Mouse (Mus musculus): Measurements from ENCODE around the gene Rad9a. TPM values are rescaled to one million over a fixed set of nuclear protein-coding genes. Genes with fewer than 3 reads are reported as not detected.

The Rad9a gene
- polyA plus RNA-seq, 1 experiment, result 22.1 TPM

GRCm38 (mm10) chr19:4184976-4185975 is 16.2 kb downstream of the Rad9a start:
- Histone ChIP-seq H3K4me3 (replicated peaks) (peak overlapping the region; percentile 89), H3K36me3 (replicated peaks; ENCODE audit: low read length) (peaks cover 47% of the 10 kb centered on the region), H3K4me1 (peaks cover 89% of the 10 kb centered on the region), H3K9me3 (no peaks in the 10 kb centered on the region), H3K27me3 (replicated peaks) (peaks cover 2% of the 10 kb centered on the region)
- TF ChIP-seq FLI1 (IDR thresholded peaks at IDR 0.05; ENCODE audit: low read length) (no peak), GATA1 (IDR thresholded peaks at IDR 0.05; ENCODE audit: borderline replicate concordance, low read length) (no peak)

DNA sequence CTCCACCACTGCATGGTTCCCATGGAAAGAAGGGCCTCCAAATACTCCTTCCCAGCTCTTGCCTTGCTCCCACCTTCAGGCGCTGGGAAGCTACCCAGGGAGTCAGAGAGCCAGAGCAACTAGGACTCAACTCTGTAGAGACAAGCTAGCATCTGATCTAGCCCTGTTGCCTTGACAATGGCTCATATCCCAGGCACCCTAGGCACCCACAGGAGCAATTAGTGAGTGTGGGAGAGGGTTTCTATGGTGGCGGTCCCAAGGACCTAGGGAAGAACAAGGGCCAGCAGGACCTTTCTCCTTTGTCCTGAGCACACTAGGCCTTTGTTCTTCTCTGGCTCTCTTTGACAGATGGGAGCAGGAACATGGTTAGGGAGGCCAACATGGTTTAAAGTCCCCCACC is 17.8 kb downstream of the Rad9a start:
- Histone ChIP-seq H3K4me3 (replicated peaks) (no peak overlapping the region), H3K36me3 (replicated peaks; ENCODE audit: low read length) (peaks cover 37% of the 10 kb centered on the region), H3K4me1 (peaks cover 77% of the 10 kb centered on the region), H3K9me3 (no peaks in the 10 kb centered on the region), H3K27me3 (replicated peaks) (peaks cover 2% of the 10 kb centered on the region)
- TF ChIP-seq FLI1 (IDR thresholded peaks at IDR 0.05; ENCODE audit: low read length), result no peak
- TF ChIP-seq GATA1 (IDR thresholded peaks at IDR 0.05; ENCODE audit: borderline replicate concordance, low read length), result no peak

DNA sequence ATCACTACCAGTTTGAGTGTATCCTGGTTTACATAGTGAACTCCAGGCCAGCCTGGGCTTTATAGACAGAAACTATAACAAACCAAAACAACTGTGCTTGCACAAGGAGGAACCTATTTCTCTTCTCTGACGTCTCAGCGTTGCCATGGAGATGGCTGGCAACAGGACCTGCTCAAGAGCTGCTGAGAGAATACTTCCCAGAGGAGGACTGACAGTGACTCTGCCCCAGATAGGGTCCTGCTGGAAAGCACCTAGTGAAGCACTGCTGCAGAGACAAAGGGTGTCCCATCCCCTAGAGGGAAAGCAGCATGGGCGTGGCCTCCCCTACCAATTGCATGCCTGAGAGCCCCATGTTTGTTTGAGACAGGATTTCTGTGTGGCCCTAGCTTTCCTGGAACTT is 19.6 kb downstream of the Rad9a start:
- Histone ChIP-seq H3K4me3 (replicated peaks) (no peak overlapping the region), H3K4me1 (peaks cover 65% of the 10 kb centered on the region), H3K9me3 (no peaks in the 10 kb centered on the region), H3K36me3 (replicated peaks; ENCODE audit: low read length) (peaks cover 22% of the 10 kb centered on the region), H3K27me3 (replicated peaks) (peaks cover 3% of the 10 kb centered on the region)
- no peak for TF ChIP-seq FLI1 (IDR thresholded peaks at IDR 0.05; ENCODE audit: low read length)
- TF ChIP-seq GATA1 (IDR thresholded peaks at IDR 0.05; ENCODE audit: borderline replicate concordance, low read length), result no peak

GRCm38 (mm10) chr19:4180411-4180810 is 21.1 kb downstream of the Rad9a start:
- Histone ChIP-seq H3K9me3 (no peaks in the 10 kb centered on the region), H3K4me1 (peaks cover 58% of the 10 kb centered on the region), H3K4me3 (replicated peaks) (no peak overlapping the region), H3K36me3 (replicated peaks; ENCODE audit: low read length) (peaks cover 20% of the 10 kb centered on the region), H3K27me3 (replicated peaks) (peaks cover 11% of the 10 kb centered on the region)
- TF ChIP-seq FLI1 (IDR thresholded peaks at IDR 0.05; ENCODE audit: low read length) (no peak), GATA1 (IDR thresholded peaks at IDR 0.05; ENCODE audit: borderline replicate concordance, low read length) (no peak)

- no peaks in the 10 kb centered on the region for H3K9me3 ChIP-seq
- H3K4me3 ChIP-seq (replicated peaks), result no peak within 1 kb of the TSS
- TF ChIP-seq GATA1 (IDR thresholded peaks at IDR 0.05; ENCODE audit: borderline replicate concordance, low read length) (no peak), FLI1 (IDR thresholded peaks at IDR 0.05; ENCODE audit: low read length) (no peak)
- peaks cover 12% of the 10 kb centered on the region for H3K27me3 ChIP-seq (replicated peaks)
- peaks cover 58% of the 10 kb centered on the region for H3K4me1 ChIP-seq
- no peaks in the 10 kb centered on the region for H3K36me3 ChIP-seq (replicated peaks; ENCODE audit: low read length)
These were observed 26.0 kb downstream of the Rad9a start, which contains the start of gene Carns1 for GRCm38 (mm10) chr19:4175368-4175947. Carns1 (minus strand) TSS chr19:4175479.

- Histone ChIP-seq H3K27me3 (replicated peaks) (peaks cover 11% of the 10 kb centered on the region), H3K9me3 (no peaks in the 10 kb centered on the region), H3K36me3 (replicated peaks; ENCODE audit: low read length) (no peaks in the 10 kb centered on the region), H3K4me1 (peaks cover 67% of the 10 kb centered on the region), H3K4me3 (replicated peaks) (no peak overlapping the region)
- TF ChIP-seq GATA1 (IDR thresholded peaks at IDR 0.05; ENCODE audit: borderline replicate concordance, low read length) (no peak), FLI1 (IDR thresholded peaks at IDR 0.05; ENCODE audit: low read length) (no peak)
These were observed 28.5 kb downstream of the Rad9a start for GRCm38 (mm10) chr19:4172925-4173324.

DNA sequence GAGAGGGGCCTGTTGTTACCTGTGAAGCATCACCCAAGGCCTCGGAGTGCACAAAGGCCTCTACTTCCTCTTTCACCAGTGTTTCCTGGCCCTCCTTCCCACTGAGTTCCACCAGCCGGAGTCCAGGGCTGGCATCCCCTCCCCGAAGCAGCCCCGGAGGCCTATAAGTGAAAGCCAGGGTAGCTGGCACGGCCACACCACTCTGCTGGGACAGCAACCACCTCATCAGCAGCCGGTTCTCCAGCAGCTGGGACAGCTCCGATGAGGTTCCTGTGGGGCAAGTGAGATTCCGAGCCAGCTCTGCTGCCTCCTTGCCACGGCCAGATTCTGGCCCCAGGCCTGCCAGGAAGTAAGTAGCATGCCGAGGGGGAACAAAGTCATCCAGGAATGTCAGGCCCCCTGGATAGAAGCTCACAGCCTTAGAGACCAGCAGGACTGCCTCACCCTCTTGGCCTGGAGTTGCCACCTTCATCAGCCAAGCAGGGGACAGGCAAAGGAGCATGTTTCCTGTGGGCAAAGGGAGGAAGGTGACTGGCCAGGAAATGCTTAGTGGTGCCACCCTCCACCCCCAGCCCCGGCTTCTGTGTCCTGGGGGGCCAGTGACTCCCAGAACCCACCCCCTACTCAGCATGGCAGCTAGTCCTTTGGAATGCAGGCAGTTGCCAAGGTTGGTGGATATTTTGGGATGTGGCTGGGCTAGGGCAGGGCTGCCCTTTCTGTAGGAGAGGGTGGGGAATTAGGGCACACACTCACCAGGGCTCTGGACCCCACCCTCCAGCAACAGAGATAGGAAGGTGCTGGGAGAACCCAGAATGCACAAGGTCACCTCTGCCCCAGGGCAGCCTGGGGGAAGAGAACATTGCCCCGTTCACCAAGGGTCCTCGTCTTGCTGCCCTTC is 29.8 kb downstream of the Rad9a start:
- no peak for TF ChIP-seq GATA1 (IDR thresholded peaks at IDR 0.05; ENCODE audit: borderline replicate concordance, low read length)
- no peak for TF ChIP-seq FLI1 (IDR thresholded peaks at IDR 0.05; ENCODE audit: low read length)
- no peaks in the 10 kb centered on the region for H3K36me3 ChIP-seq (replicated peaks; ENCODE audit: low read length)
- peak overlapping the region; percentile 44 for H3K4me3 ChIP-seq (replicated peaks)
- H3K4me1 ChIP-seq, result peaks cover 75% of the 10 kb centered on the region
- H3K27me3 ChIP-seq (replicated peaks), result peaks cover 10% of the 10 kb centered on the region
- H3K9me3 ChIP-seq, result no peaks in the 10 kb centered on the region

DNA sequence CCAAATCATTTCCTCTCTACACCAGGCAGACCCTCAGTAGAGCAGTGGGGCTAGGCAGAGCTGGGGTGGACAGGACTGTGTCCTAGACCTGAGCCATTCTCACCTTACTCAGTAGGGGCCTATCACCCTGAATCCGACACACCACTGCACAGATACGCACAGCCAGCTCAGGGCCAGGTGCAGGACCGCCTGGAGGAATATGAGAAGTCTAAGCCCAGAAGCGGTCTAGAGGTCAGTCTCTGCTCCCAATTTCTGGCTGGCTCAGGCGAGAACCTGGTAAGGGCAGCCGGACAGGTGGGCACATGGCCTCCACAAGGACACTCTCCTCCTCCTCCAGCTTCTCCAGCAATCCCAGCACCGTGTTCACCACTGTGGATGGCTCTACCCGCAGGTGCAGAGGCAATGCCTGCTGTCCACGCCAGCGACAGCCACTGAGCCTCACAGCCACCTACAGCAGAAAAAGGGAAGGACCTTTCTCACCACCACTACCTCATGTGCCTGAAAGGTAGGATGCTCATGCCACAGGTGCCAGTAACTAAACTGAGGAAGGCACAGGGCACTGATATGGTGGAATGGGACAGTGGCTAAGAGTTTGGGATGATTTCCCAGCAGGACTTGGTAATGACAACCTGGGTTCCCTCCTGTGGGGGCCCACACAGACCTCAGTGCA is 30.6 kb downstream of the Rad9a start:
- H3K4me3 ChIP-seq (replicated peaks), result peak overlapping the region; percentile 57
- no peaks in the 10 kb centered on the region for H3K36me3 ChIP-seq (replicated peaks; ENCODE audit: low read length)
- TF ChIP-seq GATA1 (IDR thresholded peaks at IDR 0.05; ENCODE audit: borderline replicate concordance, low read length) (no peak), FLI1 (IDR thresholded peaks at IDR 0.05; ENCODE audit: low read length) (no peak)
- peaks cover 80% of the 10 kb centered on the region for H3K4me1 ChIP-seq
- H3K27me3 ChIP-seq (replicated peaks), result peaks cover 6% of the 10 kb centered on the region
- no peaks in the 10 kb centered on the region for H3K9me3 ChIP-seq

- Histone ChIP-seq H3K4me3 (replicated peaks) (peak overlapping the region; percentile 96), H3K9me3 (no peaks in the 10 kb centered on the region), H3K4me1 (peaks cover 80% of the 10 kb centered on the region), H3K36me3 (replicated peaks; ENCODE audit: low read length) (no peaks in the 10 kb centered on the region), H3K27me3 (replicated peaks) (no peaks in the 10 kb centered on the region)
- TF ChIP-seq GATA1 (IDR thresholded peaks at IDR 0.05; ENCODE audit: borderline replicate concordance, low read length) (no peak), FLI1 (IDR thresholded peaks at IDR 0.05; ENCODE audit: low read length) (no peak)
These were observed 31.7 kb downstream of the Rad9a start for GRCm38 (mm10) chr19:4169810-4170209.

Data from megakaryocyte, embryonic 14.5 days (primary cell).